Mouse (Mus musculus): ENCODE measurements at regions not wholly inside any gene's neighbourhood (a gene's known extent, or its start where the extent isn't known, plus 50 kb on each side); places are given as distances from the start of the nearest gene placed in this dataset.
A peak's percentile ranks its signal among the peaks of the same experiment; 100 is the strongest.
"Not testable (repeated sequence)": the region's sequence is repeated elsewhere in the genome, so short reads cannot be mapped to it uniquely, and the experiment has no call there.

GRCm38 (mm10) chr3:8252311-8252710 is 1357.6 kb downstream of the Zfp704 start:
- no peak for DNase-seq (ENCODE audit: low read depth, low spot score)
- H3K36me3 ChIP-seq (ENCODE audit: control insufficient read depth, insufficient read depth, low read length, poor library complexity, severe bottlenecking): no peaks in the 10 kb centered on the region

GRCm38 (mm10) chr3:8248911-8249310 is 1361.0 kb downstream of the Zfp704 start:
- Histone ChIP-seq H3K36me3 (ENCODE audit: control insufficient read depth, insufficient read depth, low read length, poor library complexity, severe bottlenecking) (no peaks in the 10 kb centered on the region), H3K27me3 (ENCODE audit: control insufficient read depth, insufficient read depth, low read length, poor library complexity, severe bottlenecking) (no peaks in the 10 kb centered on the region)
- no peak for DNase-seq (ENCODE audit: low read depth, low spot score)

More at GRCm38 (mm10) chr3:8252311-8252710, 1357.6 kb downstream of the Zfp704 start:
- H3K27me3 ChIP-seq (ENCODE audit: control insufficient read depth, insufficient read depth, low read length, poor library complexity, severe bottlenecking): no peaks in the 10 kb centered on the region

GRCm38 (mm10) chr3:8245822-8246221 is 1364.1 kb downstream of the Zfp704 start:
- DNase-seq (ENCODE audit: low read depth, low spot score): peak; percentile 26
- H3K27me3 ChIP-seq (ENCODE audit: control insufficient read depth, insufficient read depth, low read length, poor library complexity, severe bottlenecking); H3K36me3 ChIP-seq (ENCODE audit: control insufficient read depth, insufficient read depth, low read length, poor library complexity, severe bottlenecking): not testable (repeated sequence)

GRCm38 (mm10) chr3:8245195-8245789 is 1364.6 kb downstream of the Zfp704 start:
- peak; percentile 71 for DNase-seq (ENCODE audit: low read depth, low spot score)
- H3K36me3 ChIP-seq (ENCODE audit: control insufficient read depth, insufficient read depth, low read length, poor library complexity, severe bottlenecking); H3K27me3 ChIP-seq (ENCODE audit: control insufficient read depth, insufficient read depth, low read length, poor library complexity, severe bottlenecking): not testable (repeated sequence)

GRCm38 (mm10) chr3:8244526-8245194 is 1365.2 kb downstream of the Zfp704 start:
- DNase-seq (ENCODE audit: low read depth, low spot score): peak; percentile 53
- not testable (repeated sequence) for H3K27me3 ChIP-seq (ENCODE audit: control insufficient read depth, insufficient read depth, low read length, poor library complexity, severe bottlenecking); H3K36me3 ChIP-seq (ENCODE audit: control insufficient read depth, insufficient read depth, low read length, poor library complexity, severe bottlenecking)

GRCm38 (mm10) chr3:8206623-8207404 is 1403.1 kb downstream of the Zfp704 start:
- DNase-seq (ENCODE audit: low read depth, low spot score): no peak
- Histone ChIP-seq H3K27me3 (ENCODE audit: control insufficient read depth, insufficient read depth, low read length, poor library complexity, severe bottlenecking) (no peaks in the 10 kb centered on the region), H3K36me3 (ENCODE audit: control insufficient read depth, insufficient read depth, low read length, poor library complexity, severe bottlenecking) (no peaks in the 10 kb centered on the region)

GRCm38 (mm10) chr3:8163030-8163429 is 1446.9 kb downstream of the Zfp704 start:
- H3K36me3 ChIP-seq (ENCODE audit: control insufficient read depth, insufficient read depth, low read length, poor library complexity, severe bottlenecking): no peaks in the 10 kb centered on the region
- DNase-seq (ENCODE audit: low read depth, low spot score): no peak
- no peaks in the 10 kb centered on the region for H3K27me3 ChIP-seq (ENCODE audit: control insufficient read depth, insufficient read depth, low read length, poor library complexity, severe bottlenecking)

GRCm38 (mm10) chr3:8161997-8162756 is 1447.7 kb downstream of the Zfp704 start:
- DNase-seq (ENCODE audit: low read depth, low spot score): no peak
- H3K27me3 ChIP-seq (ENCODE audit: control insufficient read depth, insufficient read depth, low read length, poor library complexity, severe bottlenecking): no peaks in the 10 kb centered on the region
- H3K36me3 ChIP-seq (ENCODE audit: control insufficient read depth, insufficient read depth, low read length, poor library complexity, severe bottlenecking): no peaks in the 10 kb centered on the region

- no peak for DNase-seq (ENCODE audit: low read depth, low spot score)
- Histone ChIP-seq H3K27me3 (ENCODE audit: control insufficient read depth, insufficient read depth, low read length, poor library complexity, severe bottlenecking) (no peaks in the 10 kb centered on the region), H3K36me3 (ENCODE audit: control insufficient read depth, insufficient read depth, low read length, poor library complexity, severe bottlenecking) (no peaks in the 10 kb centered on the region)
Measured at GRCm38 (mm10) chr3:8143016-8143415, 1466.9 kb downstream of the Zfp704 start.

- no peak for DNase-seq (ENCODE audit: low read depth, low spot score)
- no peaks in the 10 kb centered on the region for H3K36me3 ChIP-seq (ENCODE audit: control insufficient read depth, insufficient read depth, low read length, poor library complexity, severe bottlenecking)
- H3K27me3 ChIP-seq (ENCODE audit: control insufficient read depth, insufficient read depth, low read length, poor library complexity, severe bottlenecking): no peaks in the 10 kb centered on the region
Measured at GRCm38 (mm10) chr3:8142190-8142589, 1467.7 kb downstream of the Zfp704 start.

GRCm38 (mm10) chr3:8141664-8142084 is 1468.2 kb downstream of the Zfp704 start:
- no peaks in the 10 kb centered on the region for H3K36me3 ChIP-seq (ENCODE audit: control insufficient read depth, insufficient read depth, low read length, poor library complexity, severe bottlenecking)
- no peaks in the 10 kb centered on the region for H3K27me3 ChIP-seq (ENCODE audit: control insufficient read depth, insufficient read depth, low read length, poor library complexity, severe bottlenecking)
- DNase-seq (ENCODE audit: low read depth, low spot score): no peak

GRCm38 (mm10) chr3:8123641-8124040 is 1486.2 kb downstream of the Zfp704 start:
- H3K36me3 ChIP-seq (ENCODE audit: control insufficient read depth, insufficient read depth, low read length, poor library complexity, severe bottlenecking); H3K27me3 ChIP-seq (ENCODE audit: control insufficient read depth, insufficient read depth, low read length, poor library complexity, severe bottlenecking); DNase-seq (ENCODE audit: low read depth, low spot score): not testable (repeated sequence)

GRCm38 (mm10) chr3:8123141-8123540 is 1486.7 kb downstream of the Zfp704 start:
- H3K36me3 ChIP-seq (ENCODE audit: control insufficient read depth, insufficient read depth, low read length, poor library complexity, severe bottlenecking): no peaks in the 10 kb centered on the region; the same call in 1 of the 2 replicates
- DNase-seq (ENCODE audit: low read depth, low spot score): no peak

GRCm38 (mm10) chr3:8098291-8098690 is 1478.0 kb upstream of the 1700008P02Rik start:
- H3K36me3 ChIP-seq (ENCODE audit: control insufficient read depth, insufficient read depth, low read length, poor library complexity, severe bottlenecking): no peaks in the 10 kb centered on the region
- no peak for DNase-seq (ENCODE audit: low read depth, low spot score)
- no peaks in the 10 kb centered on the region for H3K27me3 ChIP-seq (ENCODE audit: control insufficient read depth, insufficient read depth, low read length, poor library complexity, severe bottlenecking)

More at GRCm38 (mm10) chr3:8123141-8123540, 1486.7 kb downstream of the Zfp704 start:
- no peaks in the 10 kb centered on the region for H3K27me3 ChIP-seq (ENCODE audit: control insufficient read depth, insufficient read depth, low read length, poor library complexity, severe bottlenecking)
